Mouse (Mus musculus): ENCODE measurements around the gene Tnrc18. TPM values are rescaled to one million over a fixed set of nuclear protein-coding genes. Genes with fewer than 3 reads are reported as not detected.
A peak's percentile ranks its signal among the peaks of the same experiment; 100 is the strongest.

Gene Tnrc18
- polyA plus RNA-seq, 1 experiment from 2014 or later: 19.7 TPM

DNA sequence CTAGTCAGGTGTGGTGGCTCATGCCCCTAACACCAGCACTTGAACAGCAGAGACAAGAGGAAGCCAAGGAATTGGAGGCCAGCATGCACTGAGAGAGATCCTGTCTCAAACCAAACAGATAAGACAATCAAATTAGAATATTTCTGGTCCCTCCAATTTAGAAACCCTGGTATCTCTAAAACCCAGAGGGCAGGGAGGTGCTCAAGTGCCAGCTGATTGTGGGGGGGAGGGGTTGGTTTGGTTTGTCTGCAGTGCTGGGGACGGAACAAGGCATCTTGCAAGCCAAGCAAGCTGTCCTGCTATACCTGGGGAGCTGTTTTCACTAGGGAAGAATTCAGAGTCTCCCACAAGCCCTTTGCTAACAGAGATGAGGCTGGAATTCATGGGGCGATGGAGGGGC is 15.5 kb downstream of the Tnrc18 start:
- 35% methylated on average over 2 of the region's 2 CpGs for WGBS
- H3K4me1 ChIP-seq (ENCODE audit: control insufficient read depth, insufficient read depth, low read depth, low read length): peaks cover 56% of the 10 kb centered on the region
- peak overlapping the region; percentile 21; the same call in 1 of the 2 replicates for H3K27ac ChIP-seq (ENCODE audit: low read depth, low read length)
- H3K4me2 ChIP-seq (ENCODE audit: low read length): no peak overlapping the region
- no peak overlapping the region for H3K4me3 ChIP-seq (ENCODE audit: low read length)
- H3K36me3 ChIP-seq (ENCODE audit: control insufficient read depth, insufficient read depth, low read length): peaks cover 5% of the 10 kb centered on the region; the same call in 1 of the 2 replicates
- H3K27me3 ChIP-seq (replicated peaks; ENCODE audit: control insufficient read depth, insufficient read depth, low read length): no peaks in the 10 kb centered on the region
- no peaks in the 10 kb centered on the region for H3K9me3 ChIP-seq (ENCODE audit: control insufficient read depth, low read length)
- no peak for ATAC-seq
- H3K9ac ChIP-seq (ENCODE audit: low read depth, low read length): no peak overlapping the region

DNA sequence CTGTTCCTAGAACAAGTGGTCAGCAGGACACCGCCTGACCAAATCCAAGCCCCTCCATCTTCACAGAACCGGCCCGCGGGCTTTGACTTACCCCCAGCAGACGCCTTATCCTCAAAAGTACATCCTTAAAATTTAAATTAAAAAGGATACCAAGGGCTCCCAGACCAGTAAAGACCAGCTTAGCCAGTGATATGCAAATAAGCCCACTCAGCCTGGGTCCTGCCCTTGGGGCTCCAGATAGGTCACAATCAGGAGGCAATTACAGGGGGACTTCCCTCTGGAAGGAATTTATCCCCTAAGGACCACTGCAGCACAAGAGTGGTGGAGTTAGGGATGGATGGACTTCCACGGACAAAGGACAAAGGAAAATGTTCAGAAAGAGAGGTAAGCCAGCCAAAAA is 16.8 kb downstream of the Tnrc18 start:
- no peak overlapping the region for H3K9ac ChIP-seq (ENCODE audit: low read depth, low read length)
- 26% methylated on average over 6 of the region's 6 CpGs for WGBS
- peaks cover 52% of the 10 kb centered on the region for H3K4me1 ChIP-seq (ENCODE audit: control insufficient read depth, insufficient read depth, low read depth, low read length)
- peaks cover 2% of the 10 kb centered on the region; the same call in 1 of the 2 replicates for H3K36me3 ChIP-seq (ENCODE audit: control insufficient read depth, insufficient read depth, low read length)
- H3K9me3 ChIP-seq (ENCODE audit: control insufficient read depth, low read length): no peaks in the 10 kb centered on the region
- H3K27me3 ChIP-seq (replicated peaks; ENCODE audit: control insufficient read depth, insufficient read depth, low read length): no peaks in the 10 kb centered on the region
- H3K4me3 ChIP-seq (ENCODE audit: low read length): no peak overlapping the region
- H3K27ac ChIP-seq (ENCODE audit: low read depth, low read length): no peak overlapping the region
- ATAC-seq: no peak
- H3K4me2 ChIP-seq (ENCODE audit: low read length): no peak overlapping the region

DNA sequence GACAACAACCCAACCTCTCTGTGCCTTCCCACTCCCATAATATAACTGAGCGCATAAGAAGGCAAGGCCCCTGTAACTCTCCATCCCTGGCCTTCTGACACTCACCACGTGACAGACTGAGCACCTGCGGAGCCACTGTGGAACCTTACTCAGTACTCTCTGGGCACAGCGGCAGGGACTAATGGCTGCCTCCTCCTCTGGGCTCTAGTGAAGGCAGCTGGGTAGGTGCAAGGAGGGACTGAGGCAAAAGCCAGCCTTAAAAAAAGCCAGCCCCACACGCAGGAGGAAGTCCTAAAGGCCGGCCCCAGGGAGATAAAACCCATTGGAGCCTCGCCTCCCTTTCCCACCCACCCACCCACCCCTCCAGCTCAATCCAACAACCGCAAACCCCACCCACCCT is 17.3 kb downstream of the Tnrc18 start:
- Histone ChIP-seq H3K4me2 (ENCODE audit: low read length) (no peak overlapping the region), H3K4me3 (ENCODE audit: low read length) (no peak overlapping the region), H3K27ac (ENCODE audit: low read depth, low read length) (no peak overlapping the region; the same call in 1 of the 2 replicates), H3K9ac (ENCODE audit: low read depth, low read length) (no peak overlapping the region), H3K4me1 (ENCODE audit: control insufficient read depth, insufficient read depth, low read depth, low read length) (peaks cover 49% of the 10 kb centered on the region), H3K9me3 (ENCODE audit: control insufficient read depth, low read length) (no peaks in the 10 kb centered on the region), H3K27me3 (replicated peaks; ENCODE audit: control insufficient read depth, insufficient read depth, low read length) (no peaks in the 10 kb centered on the region), H3K36me3 (ENCODE audit: control insufficient read depth, insufficient read depth, low read length) (no peaks in the 10 kb centered on the region)
- WGBS: 24% methylated on average over 8 of the region's 8 CpGs
- ATAC-seq: no peak

DNA sequence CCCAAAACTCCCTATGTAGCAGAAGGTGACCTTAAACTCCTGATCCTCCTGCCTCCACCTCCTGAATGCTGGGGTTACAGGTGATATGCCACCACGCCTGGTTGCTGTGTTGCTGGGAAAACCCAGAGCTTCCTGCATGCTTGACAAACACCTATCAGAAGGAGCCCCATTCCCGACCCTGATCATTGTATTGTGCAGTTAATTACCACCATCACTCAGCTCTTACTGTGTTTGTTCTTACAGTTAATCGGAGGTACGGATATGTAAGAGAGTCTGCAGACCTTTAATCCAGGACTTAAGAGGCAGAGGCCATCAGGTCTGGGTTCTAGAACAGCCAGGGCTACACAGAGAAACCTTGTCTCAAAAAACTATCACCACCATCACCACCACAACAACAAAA is 18.2 kb downstream of the Tnrc18 start:
- ATAC-seq: no peak
- Histone ChIP-seq H3K4me3 (ENCODE audit: low read length) (no peak overlapping the region), H3K27ac (ENCODE audit: low read depth, low read length) (no peak overlapping the region), H3K27me3 (replicated peaks; ENCODE audit: control insufficient read depth, insufficient read depth, low read length) (no peaks in the 10 kb centered on the region), H3K36me3 (ENCODE audit: control insufficient read depth, insufficient read depth, low read length) (no peaks in the 10 kb centered on the region), H3K4me2 (ENCODE audit: low read length) (no peak overlapping the region), H3K4me1 (ENCODE audit: control insufficient read depth, insufficient read depth, low read depth, low read length) (peaks cover 48% of the 10 kb centered on the region), H3K9me3 (ENCODE audit: control insufficient read depth, low read length) (no peaks in the 10 kb centered on the region), H3K9ac (ENCODE audit: low read depth, low read length) (no peak overlapping the region)
- WGBS: 59% methylated on average over 4 of the region's 4 CpGs

DNA sequence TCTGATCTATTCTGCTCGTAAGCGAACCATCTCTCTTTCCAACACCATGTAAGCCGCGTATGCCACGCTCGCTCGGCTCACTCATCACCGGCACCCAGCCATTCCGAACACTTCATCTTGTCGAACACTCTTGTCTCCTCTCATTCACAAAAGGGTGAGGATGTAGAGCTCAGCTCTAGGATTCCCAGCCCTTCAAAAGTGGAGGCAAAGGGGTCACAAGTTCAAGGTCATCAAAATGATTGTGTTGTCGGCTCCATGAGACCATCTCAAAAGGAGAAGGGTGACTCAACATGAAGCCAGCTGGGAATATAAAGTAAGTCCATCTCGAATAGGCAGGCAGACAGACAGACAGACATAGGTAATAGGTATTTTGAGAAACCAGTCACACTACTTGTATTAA is 19.3 kb downstream of the Tnrc18 start:
- WGBS: 64% methylated on average over 12 of the region's 12 CpGs
- no peak overlapping the region for H3K9ac ChIP-seq (ENCODE audit: low read depth, low read length)
- H3K27ac ChIP-seq (ENCODE audit: low read depth, low read length): no peak overlapping the region

DNA sequence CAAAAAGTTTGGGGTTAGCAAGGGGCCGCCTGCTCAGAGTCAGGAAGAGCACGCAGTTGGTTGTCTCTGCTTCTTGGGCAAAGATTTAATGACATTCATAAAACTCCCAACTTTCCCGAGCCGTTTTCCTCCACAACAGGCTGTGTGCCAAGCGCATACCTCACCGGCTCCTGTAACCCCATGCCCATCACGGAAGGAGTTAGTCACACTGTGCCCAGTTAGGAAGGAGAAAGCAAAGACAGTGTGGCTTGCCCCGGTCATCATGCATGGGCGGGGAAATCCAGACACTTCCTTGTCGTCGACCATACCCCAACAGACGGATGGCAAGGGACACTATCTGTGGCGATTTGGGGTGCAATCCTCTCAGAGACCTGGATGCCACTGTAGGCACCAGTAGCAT is 19.8 kb downstream of the Tnrc18 start:
- Histone ChIP-seq H3K27ac (ENCODE audit: low read depth, low read length) (no peak overlapping the region), H3K4me1 (ENCODE audit: control insufficient read depth, insufficient read depth, low read depth, low read length) (peaks cover 54% of the 10 kb centered on the region), H3K4me2 (ENCODE audit: low read length) (no peak overlapping the region), H3K36me3 (ENCODE audit: control insufficient read depth, insufficient read depth, low read length) (no peaks in the 10 kb centered on the region), H3K27me3 (replicated peaks; ENCODE audit: control insufficient read depth, insufficient read depth, low read length) (no peaks in the 10 kb centered on the region), H3K9me3 (ENCODE audit: control insufficient read depth, low read length) (no peaks in the 10 kb centered on the region), H3K4me3 (ENCODE audit: low read length) (no peak overlapping the region), H3K9ac (ENCODE audit: low read depth, low read length) (no peak overlapping the region)
- ATAC-seq: no peak
- 64% methylated on average over 13 of the region's 13 CpGs for WGBS

More for the DNA sequence above, 19.3 kb downstream of the Tnrc18 start:
- no peak overlapping the region for H3K4me3 ChIP-seq (ENCODE audit: low read length)
- peaks cover 56% of the 10 kb centered on the region for H3K4me1 ChIP-seq (ENCODE audit: control insufficient read depth, insufficient read depth, low read depth, low read length)
- no peak overlapping the region for H3K4me2 ChIP-seq (ENCODE audit: low read length)
- H3K9me3 ChIP-seq (ENCODE audit: control insufficient read depth, low read length): no peaks in the 10 kb centered on the region
- ATAC-seq: no peak
- no peaks in the 10 kb centered on the region for H3K36me3 ChIP-seq (ENCODE audit: control insufficient read depth, insufficient read depth, low read length)
- no peaks in the 10 kb centered on the region for H3K27me3 ChIP-seq (replicated peaks; ENCODE audit: control insufficient read depth, insufficient read depth, low read length)

DNA sequence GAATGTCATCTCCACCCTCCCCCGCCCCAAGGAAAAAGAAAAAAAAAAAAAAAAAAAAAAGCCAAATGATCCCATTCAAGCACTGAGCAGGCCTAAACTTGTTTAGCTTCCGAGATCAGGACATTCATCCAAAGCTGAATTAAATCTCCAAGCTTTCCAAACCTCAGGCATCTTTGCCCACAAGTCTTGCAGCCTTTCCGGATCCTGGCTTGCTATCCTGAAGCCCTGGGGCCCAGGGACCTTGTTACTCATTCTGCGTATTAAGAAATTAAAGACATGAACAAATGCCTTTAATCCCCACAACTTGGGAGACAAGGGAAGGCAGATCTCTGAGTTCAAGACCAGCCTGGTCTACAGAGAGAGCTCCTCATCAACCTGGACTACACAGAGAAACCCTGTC is 20.5 kb downstream of the Tnrc18 start:
- Histone ChIP-seq H3K36me3 (ENCODE audit: control insufficient read depth, insufficient read depth, low read length) (no peaks in the 10 kb centered on the region), H3K9ac (ENCODE audit: low read depth, low read length) (no peak overlapping the region), H3K27ac (ENCODE audit: low read depth, low read length) (no peak overlapping the region), H3K4me2 (ENCODE audit: low read length) (no peak overlapping the region), H3K4me3 (ENCODE audit: low read length) (no peak overlapping the region), H3K9me3 (ENCODE audit: control insufficient read depth, low read length) (no peaks in the 10 kb centered on the region), H3K4me1 (ENCODE audit: control insufficient read depth, insufficient read depth, low read depth, low read length) (peaks cover 50% of the 10 kb centered on the region), H3K27me3 (replicated peaks; ENCODE audit: control insufficient read depth, insufficient read depth, low read length) (no peaks in the 10 kb centered on the region)
- WGBS: 80% methylated on average over 4 of the region's 4 CpGs
- no peak for ATAC-seq

DNA sequence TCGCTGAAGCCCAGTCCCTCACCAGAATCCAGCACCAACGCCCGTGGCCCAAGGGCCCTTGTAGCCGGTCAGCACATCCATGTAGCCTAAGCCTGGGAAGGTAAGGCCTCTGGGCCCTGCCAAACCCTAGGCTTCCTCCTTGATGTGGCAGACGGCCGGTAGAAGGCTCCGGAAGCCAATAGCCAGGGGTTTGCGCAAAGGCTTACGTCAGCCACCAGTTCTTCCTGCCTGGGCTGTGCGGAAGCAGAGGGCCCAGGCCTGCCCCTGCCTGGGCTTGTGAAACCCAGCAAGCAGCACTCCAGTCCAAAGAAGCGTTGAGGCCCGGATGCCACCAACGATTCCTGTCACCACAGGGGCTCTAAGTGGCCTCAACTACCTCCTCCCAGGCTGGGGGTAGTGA is 22.9 kb downstream of the Tnrc18 start:
- Histone ChIP-seq H3K4me1 (ENCODE audit: control insufficient read depth, insufficient read depth, low read depth, low read length) (peaks cover 33% of the 10 kb centered on the region), H3K27me3 (replicated peaks; ENCODE audit: control insufficient read depth, insufficient read depth, low read length) (no peaks in the 10 kb centered on the region), H3K4me2 (ENCODE audit: low read length) (no peak overlapping the region), H3K9me3 (ENCODE audit: control insufficient read depth, low read length) (no peaks in the 10 kb centered on the region), H3K36me3 (ENCODE audit: control insufficient read depth, insufficient read depth, low read length) (no peaks in the 10 kb centered on the region), H3K27ac (ENCODE audit: low read depth, low read length) (no peak overlapping the region), H3K9ac (ENCODE audit: low read depth, low read length) (no peak overlapping the region), H3K4me3 (ENCODE audit: low read length) (no peak overlapping the region)
- WGBS: 81% methylated on average over 13 of the region's 13 CpGs
- ATAC-seq: no peak

DNA sequence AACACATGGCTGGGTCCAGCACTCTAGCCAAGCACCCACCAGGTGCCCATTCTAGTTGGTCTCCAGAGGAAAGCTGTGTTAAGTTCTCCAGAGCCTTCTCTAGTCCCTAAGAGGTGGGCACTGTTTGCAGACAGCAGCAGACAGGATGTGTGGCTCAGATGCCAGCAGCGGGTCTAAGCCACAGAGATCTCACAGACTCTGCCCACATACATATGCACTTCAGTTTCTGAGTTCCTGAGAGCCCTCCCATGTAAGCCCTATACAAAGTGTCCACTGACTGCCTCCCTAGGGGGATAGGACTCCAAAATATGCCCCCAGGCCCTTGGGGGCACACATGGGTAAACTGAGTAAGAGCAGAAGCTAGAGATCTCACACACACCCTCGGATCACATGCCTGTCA is 23.3 kb downstream of the Tnrc18 start:
- no peak overlapping the region for H3K4me2 ChIP-seq (ENCODE audit: low read length)
- H3K9me3 ChIP-seq (ENCODE audit: control insufficient read depth, low read length): no peaks in the 10 kb centered on the region
- peaks cover 33% of the 10 kb centered on the region for H3K4me1 ChIP-seq (ENCODE audit: control insufficient read depth, insufficient read depth, low read depth, low read length)
- no peak overlapping the region for H3K4me3 ChIP-seq (ENCODE audit: low read length)
- H3K9ac ChIP-seq (ENCODE audit: low read depth, low read length): no peak overlapping the region
- 89% methylated on average over 2 of the region's 2 CpGs for WGBS
- no peak for ATAC-seq
- H3K27me3 ChIP-seq (replicated peaks; ENCODE audit: control insufficient read depth, insufficient read depth, low read length): no peaks in the 10 kb centered on the region
- no peak overlapping the region for H3K27ac ChIP-seq (ENCODE audit: low read depth, low read length)
- H3K36me3 ChIP-seq (ENCODE audit: control insufficient read depth, insufficient read depth, low read length): no peaks in the 10 kb centered on the region

DNA sequence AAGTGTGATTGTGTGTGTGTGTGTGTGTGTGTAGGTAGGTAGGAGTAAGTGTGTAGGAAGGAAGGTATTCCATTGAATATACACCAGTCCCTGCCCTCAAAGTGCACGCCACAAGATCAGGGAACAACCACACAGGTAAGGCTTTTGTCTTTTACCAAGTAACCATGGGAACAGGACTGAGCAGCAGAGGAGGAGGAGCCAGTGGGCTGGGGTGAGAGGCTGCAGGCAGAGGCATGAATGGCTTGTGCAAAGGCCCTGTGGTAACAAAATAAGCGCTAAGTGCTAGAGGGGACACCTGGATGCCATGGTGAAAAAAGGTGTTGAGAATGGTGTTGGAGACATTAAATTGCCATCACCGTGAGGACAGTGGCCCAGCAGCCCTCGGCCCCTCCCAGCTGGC is 24.9 kb downstream of the Tnrc18 start:
- no peak overlapping the region for H3K27ac ChIP-seq (ENCODE audit: low read depth, low read length)
- no peaks in the 10 kb centered on the region for H3K9me3 ChIP-seq (ENCODE audit: control insufficient read depth, low read length)
- no peak overlapping the region for H3K4me3 ChIP-seq (ENCODE audit: low read length)
- H3K27me3 ChIP-seq (replicated peaks; ENCODE audit: control insufficient read depth, insufficient read depth, low read length): no peaks in the 10 kb centered on the region
- 91% methylated on average over 4 of the region's 4 CpGs for WGBS
- no peak overlapping the region for H3K9ac ChIP-seq (ENCODE audit: low read depth, low read length)
- H3K4me1 ChIP-seq (ENCODE audit: control insufficient read depth, insufficient read depth, low read depth, low read length): peaks cover 24% of the 10 kb centered on the region
- H3K36me3 ChIP-seq (ENCODE audit: control insufficient read depth, insufficient read depth, low read length): peaks cover 11% of the 10 kb centered on the region
- no peak overlapping the region for H3K4me2 ChIP-seq (ENCODE audit: low read length)
- ATAC-seq: no peak

Data from hindbrain, embryonic 16.5 days (tissue).